Mouse (Mus musculus): ENCODE measurements at regions not wholly inside any gene's neighbourhood (a gene's known extent, or its start where the extent isn't known, plus 50 kb on each side); places are given as distances from the start of the nearest gene placed in this dataset.

DNA sequence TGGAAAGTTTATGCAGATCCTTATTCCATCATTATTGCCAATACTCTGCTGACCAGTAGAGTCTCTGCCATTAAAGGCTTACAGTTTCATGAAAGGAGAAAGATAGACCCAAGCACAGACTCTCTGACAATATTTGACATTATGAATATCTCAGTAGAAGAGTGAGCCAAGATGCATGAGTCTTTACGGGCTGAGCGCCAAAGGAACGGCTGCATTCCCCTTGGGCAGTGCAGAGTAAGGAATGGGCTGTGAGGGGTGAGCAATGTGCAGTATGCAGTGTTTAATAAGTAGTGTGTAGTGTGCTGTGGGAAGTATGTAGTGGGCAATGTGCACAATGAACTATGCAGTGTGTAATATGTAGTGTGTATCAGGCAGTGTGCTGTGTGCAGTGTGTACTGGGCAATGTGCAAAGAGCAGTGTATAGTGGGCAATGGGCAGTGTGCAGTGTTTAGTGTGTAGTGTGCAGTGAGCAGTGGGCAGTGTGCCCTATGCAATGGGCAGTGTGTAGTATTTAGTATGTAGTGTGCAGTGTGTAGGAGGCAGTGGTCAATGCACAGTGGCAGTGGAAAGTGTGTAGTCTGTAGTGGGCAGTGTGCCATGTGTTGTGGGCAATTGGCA is 671.8 kb downstream of the 5730522E02Rik start:
- in situ Hi-C loops (cut with MboI, MseI) = no loop called here

DNA sequence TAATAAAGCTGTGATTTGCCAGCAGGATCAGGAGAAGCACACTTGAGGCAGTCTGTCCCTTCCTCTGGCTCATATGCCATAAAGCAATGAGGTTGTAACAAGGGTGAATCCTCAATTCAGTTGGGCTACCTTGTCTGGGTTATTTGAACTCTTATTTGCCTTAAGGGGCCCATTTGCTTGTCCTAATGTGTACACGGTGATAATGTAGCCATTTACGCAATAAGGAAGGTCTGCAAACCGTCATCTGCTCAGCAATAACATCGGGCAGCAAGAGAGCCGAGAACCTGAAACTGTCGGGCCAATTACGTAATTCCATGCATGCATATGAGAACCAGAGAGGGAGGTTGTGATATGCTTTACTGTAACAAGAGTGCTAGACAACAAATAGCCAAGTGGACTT is 674.5 kb downstream of the 5730522E02Rik start:
- in situ Hi-C loops (cut with MboI, MseI) = no loop called here

DNA sequence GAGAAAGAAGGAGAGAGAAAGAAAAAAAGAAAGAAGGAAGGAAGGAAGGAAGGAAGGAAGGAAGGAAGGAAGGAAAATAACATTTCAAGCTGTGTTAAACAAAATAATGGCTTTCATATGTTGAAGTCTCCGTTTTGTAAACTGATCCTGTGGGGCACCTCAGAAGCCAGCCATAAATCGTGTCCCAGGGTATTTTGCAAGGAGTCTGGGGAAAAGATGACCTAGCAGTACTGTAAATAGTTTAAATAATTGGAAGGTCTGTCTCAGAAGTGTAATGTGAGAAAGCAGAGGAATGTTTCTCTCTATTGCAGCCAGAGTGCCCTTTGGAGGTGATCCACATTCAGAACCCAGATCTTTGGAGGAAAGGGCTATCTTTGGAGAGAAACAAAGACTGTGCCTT is 677.5 kb downstream of the 5730522E02Rik start:
- in situ Hi-C loops (cut with MboI, MseI) = no loop called here

DNA sequence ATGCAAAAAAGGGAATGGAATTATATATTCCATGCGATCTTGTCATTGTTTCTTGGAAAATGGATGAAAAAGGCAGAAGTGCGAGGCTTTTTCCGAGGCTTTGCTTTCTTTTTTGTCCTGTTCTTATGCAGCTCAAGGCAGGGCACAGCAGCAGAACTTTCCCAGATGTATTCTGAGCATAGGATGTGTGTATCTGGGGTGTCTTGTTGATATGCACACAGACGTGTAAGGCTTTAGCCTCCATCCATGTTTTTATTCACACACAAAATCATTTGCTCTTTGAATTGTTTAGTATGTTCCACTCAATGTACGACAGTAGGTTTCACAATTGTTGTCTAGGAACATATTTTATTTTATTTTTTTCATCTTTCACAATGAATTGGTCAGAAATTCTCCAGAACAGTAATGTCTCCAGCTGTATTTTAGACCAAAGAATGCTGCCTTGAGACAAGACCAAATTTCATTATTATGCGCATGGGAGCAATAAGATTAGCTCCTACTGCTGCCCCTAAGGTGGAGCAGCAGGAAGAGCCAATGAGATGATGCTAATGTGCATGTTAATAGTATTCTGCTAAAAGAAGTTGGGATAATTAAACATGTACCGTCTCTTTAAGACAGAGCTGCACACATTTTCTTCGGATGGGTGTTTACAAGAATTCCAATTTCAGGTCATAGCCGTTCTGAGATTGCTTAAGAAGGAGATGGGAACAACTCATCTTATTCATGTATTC is 678.7 kb downstream of the 5730522E02Rik start:
- in situ Hi-C loops (cut with MboI, MseI) = no loop called here

DNA sequence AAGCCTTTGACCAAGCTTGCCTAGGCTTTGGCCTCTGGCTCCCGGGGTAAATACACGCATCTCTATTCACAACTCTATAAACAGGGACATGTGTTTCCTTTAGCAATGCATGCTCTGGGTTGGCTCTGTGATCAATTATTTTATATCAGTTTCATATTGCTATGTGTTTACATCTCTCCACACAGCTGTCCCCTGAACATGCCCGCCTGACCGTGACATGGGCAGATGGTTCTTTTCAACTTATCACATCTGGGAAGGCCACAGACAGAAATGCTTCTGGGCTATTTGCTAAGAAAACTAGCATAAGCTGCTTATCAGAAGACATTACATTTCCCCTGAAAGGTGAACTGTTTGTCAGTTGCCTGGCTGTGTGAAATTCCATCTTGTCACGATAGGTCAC is 682.5 kb downstream of the 5730522E02Rik start:
- in situ Hi-C loops (cut with MboI, MseI) = no loop called here

DNA sequence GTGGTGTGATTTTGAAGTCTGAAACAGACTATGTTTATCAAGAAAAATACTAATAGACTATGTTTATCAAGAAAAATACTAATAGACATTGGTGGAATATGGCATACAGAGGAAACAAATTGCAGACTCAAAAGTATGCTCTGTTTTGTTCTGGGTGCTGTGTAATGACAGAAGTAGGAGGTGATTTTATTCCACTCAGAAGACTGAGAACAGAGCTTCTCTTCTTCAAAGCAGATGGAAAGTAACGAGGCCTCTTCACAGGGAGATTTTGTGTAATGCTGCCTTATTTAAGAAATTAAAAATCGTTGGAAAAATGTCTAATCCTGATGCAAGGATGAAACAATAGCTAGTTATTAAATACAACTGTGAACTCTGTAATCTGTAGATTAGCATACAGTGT is 691.7 kb downstream of the 5730522E02Rik start:
- in situ Hi-C loops (cut with MboI, MseI) = no loop called here

DNA sequence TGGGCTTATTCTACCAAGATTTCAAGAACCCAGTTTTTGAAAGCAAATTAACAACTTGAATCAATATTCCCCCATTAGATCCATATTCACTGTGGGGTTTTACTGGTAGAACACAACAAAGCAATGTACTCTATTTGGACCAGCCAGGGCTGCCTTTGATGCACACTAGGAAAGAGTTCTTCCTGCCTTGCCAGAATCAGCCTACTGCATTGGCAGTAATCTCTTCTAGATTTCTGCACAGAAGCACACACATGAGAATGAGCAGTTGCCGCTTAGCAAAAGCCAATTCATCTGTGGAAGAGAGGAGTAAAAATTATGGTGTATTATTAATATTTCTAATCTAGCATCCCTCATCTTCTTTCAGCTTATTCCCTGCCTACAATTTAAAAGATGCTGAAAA is 692.4 kb downstream of the 5730522E02Rik start:
- in situ Hi-C loops (cut with MboI, MseI) = no loop called here

DNA sequence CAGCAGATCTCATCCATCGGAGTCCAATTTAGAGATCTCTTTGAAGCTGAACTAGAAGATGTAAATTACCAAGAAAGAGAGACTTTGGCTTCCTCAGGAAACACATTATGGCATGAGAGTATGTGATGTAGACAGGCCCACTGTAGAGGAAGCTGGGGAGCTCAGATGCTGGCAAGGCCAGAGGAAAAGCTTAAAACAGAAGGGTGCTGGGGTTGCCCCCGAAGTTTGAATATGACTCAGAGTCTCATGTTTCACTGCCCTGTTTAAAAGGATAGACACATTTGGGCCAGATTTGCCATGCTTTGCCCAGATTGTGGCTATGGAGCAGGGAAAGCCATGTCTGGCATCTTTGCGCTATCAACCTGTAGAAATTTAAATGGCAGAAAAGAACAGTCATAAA is 705.1 kb downstream of the 5730522E02Rik start:
- in situ Hi-C loops (cut with MboI, MseI) = no loop called here

DNA sequence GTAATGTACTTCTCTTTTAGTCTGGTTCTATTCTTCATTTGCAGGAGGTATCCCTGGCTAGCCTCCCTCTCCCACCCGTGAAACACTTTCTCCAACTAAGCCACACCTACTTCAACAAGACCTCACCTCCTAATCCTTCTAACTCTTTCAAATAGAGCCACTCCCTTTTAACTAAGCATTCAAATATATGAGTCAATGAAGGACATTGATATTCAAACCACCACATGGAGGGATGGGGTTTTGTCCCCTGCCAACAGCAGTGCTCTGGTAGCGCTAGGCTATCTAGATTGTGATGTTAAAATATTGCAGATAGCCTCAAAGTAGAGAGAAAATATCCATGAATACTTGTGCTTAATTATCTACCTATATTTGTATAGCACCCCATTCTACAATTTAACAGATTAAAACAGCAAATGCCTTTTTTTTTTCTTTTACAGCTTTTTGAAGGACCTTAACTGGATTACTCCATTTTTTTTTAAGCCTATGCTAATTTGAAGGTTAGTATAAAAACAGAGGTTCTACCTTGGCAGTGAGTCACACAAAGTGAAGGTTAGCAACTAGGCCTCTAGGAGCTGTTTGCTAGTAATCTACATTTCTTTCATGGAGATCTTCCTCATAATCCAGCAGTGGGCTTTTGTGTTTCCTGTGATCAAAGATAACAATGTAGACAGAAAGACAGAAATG is 736.7 kb downstream of the 5730522E02Rik start:
- in situ Hi-C loops (cut with MboI, MseI) = loop anchor here (5.0 kb wide), 1 partner anchor 103 kb away; no protein-coding TSS in a partner anchor

DNA sequence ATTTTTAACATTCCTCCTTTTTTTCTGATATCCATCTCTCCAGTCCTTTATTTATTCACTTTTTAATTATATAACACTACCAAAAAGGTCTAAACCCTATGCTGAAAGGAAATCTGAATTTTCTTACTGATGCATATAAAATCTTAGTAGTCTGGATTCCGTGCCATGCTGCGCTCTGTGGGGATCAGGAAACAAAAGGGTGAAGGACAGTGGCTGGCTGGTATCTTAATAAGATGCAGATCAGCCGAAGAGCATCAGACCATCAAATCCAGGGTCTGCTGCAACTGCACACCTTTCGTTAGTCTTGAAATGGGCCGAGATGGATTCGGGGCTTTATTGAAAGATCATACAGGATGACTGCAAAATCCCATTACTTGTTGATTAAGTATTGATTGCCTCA is 740.7 kb downstream of the 5730522E02Rik start:
- in situ Hi-C loops (cut with MboI, MseI) = loop anchor here (5.0 kb wide), 1 partner anchor 107 kb away; no protein-coding TSS in a partner anchor

DNA sequence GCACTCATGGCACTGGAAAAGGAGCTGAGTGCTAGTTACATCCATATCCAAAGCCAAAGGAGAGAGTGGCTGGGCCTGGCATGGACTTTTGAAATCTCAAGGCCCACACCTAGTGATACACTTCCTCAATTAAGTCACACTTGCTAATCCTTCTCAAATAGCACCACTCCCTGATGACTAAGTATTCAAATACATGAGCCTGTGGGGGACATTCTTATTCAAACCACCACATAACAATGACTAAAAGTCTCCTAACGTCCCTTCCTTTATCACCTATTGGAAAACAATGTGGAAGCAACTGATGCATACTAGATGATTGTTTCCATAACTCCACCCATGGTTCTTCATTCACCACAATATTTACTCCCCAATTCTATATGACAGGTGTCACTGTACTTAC is 773.4 kb downstream of the 5730522E02Rik start:
- in situ Hi-C loops (cut with MboI, MseI) = no loop called here

DNA sequence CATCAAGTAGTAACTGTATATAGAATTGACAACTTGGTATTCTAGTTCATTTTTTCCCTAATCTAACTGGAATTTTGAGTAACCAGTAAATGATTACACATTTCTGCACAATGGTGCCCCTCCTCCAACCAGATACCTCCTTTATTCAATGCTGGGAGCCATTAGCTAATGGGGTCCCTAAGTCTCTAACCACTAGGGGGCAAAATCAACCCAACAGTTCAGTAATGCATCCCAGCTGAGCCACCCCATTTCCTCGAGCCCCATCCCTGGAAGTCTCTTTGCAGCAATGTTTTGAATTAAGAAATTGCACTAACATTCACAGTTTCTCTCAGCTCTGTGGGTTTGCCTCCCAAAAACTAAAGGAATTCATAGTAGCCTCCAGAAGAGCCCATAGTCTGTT is 774.9 kb downstream of the 5730522E02Rik start:
- in situ Hi-C loops (cut with MboI, MseI) = no loop called here

DNA sequence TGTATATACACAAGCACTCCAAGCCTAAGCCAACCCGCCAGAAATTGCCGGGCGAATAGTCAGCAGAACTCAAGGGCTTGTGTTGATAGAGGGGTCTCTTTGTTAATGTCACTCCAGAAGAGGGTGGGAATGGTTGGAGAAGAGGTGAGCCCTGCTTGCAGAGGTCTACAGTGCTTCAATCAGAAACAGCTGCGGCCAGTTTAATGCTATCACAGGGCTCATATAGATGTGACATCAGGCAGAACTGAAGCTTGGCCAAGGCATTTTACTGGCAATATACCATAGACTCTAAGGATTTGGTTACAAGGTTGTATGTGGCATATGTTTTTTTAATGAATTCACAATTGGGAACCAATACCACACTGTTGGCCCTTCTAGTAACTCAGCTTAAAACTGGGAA is 787.4 kb downstream of the 5730522E02Rik start:
- in situ Hi-C loops (cut with MboI, MseI) = no loop called here

DNA sequence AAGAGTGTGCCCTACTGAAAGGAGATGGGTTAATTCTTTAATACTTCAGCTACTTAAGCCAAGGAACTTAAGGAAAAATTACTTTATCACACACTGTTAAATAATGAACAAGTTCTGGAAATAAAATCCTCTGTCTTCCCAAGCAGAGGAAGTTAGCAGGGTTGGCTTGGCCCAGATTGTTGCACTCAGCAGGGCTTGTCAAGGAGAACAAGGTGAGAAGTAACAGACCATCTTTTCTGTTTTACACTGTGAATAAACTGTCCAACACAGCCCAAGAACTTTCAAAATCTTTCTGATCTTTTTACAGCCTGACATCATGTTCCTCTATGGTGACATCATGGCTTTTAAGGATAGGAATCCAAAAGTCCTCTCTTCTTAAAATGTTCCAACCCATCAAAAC is 789.1 kb downstream of the 5730522E02Rik start:
- in situ Hi-C loops (cut with MboI, MseI) = no loop called here

DNA sequence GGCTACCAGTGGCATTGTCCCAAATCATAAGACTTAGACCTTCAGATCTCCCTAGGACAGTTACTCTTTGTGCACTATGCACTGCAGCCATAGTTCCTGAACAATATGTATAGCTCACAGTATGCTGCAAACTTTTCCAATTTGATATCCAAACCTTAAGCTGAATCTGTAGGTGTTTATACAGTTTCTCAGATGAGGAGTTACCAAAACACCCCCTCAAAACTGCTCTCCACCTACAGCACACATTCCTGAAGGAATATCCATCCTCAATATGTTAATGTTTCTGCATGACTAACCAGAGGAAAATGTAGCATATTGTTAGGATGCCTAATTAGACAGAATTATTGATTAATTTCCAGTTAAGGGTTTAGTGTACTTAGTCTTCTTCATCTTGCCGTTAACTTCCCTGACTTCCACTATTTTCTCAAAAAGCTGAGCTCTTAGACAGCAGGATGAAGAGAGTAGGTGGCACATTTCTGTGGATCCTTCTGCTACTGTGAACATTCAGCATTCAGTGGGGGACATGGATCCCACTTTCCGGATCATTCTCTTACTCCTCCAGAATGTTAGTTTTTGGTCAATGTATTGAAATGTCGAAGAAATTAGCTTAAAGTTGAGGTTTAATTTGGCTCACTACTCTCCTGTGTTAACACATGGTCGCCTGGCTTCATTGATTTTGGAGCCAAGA is 800.0 kb downstream of the 5730522E02Rik start:
- in situ Hi-C loops (cut with MboI, MseI) = no loop called here

DNA sequence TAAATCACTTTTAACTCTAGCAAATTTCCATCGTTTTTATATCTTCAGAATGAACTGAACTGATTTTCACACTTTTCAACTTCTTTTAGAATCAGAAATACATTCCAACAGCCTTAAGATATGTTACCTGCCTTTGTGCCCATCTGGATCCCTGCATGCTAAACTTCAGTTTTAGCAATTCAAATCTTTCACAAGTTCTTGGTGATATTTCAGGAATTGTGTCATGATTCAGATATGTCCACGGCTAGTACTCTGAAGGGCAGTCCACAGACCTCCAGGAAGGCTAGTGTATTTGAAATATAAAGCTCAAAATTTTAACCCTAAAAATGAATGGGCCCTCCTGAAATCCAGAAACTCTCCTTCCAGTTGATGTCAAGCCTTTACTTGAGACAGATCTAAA is 818.9 kb downstream of the 5730522E02Rik start:
- in situ Hi-C loops (cut with MboI, MseI) = no loop called here

DNA sequence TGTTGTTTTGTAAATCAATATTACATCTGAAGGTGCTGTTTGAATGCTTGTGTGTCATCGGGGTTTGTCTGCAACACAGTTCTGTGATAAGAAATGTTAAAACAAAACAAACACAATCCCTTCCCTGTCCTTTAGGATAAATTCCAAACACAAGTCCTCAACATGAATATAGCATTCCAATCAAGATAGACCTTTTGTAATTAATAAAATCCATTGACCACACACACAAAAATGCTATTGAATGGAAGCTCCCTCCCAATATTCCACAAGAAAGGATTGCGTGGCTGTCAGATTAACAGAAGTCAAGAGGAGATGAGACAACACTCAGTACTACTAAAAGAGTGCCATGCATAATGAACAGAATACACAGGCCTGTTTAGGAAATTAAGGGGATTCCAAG is 843.5 kb downstream of the 5730522E02Rik start:
- in situ Hi-C loops (cut with MboI, MseI) = no loop called here

DNA sequence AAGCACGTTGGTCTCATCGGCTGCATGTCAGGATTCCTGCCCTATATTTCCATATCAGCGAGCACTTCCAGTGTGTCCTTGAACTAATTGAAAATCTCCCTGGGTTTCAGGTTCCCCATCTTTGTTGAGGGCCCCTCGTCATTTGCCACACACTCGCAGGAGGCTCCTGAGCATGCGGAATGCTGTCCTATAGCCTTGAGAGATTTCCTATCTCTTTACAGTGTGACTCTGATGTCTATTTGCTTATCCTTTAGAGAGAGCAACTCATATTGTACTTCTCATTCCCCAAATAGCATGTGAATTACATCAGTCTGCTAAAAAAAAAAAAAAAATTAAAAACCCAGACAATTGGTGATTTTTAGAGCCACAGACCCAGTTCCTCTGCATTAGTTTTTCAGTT is 845.1 kb downstream of the 5730522E02Rik start:
- in situ Hi-C loops (cut with MboI, MseI) = no loop called here

DNA sequence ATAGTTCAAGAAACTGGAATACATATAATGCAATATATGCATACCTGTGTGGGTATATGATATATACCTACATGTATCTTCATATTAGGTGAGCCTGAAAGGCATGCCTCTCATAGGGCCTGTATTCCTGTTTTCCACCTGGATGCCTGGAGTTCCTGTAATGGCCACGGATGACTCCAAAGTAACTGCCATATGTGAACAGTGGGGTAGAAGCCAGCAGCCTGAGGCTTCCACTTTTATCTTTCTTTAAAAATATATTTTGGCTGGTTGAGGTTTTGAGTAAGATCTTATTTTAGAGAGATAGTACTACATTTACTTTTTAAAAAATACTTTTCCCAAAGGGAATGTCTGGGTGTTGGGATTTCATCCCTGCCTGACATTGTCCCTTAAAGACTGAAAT is 850.8 kb downstream of the 5730522E02Rik start:
- in situ Hi-C loops (cut with MboI, MseI) = no loop called here

DNA sequence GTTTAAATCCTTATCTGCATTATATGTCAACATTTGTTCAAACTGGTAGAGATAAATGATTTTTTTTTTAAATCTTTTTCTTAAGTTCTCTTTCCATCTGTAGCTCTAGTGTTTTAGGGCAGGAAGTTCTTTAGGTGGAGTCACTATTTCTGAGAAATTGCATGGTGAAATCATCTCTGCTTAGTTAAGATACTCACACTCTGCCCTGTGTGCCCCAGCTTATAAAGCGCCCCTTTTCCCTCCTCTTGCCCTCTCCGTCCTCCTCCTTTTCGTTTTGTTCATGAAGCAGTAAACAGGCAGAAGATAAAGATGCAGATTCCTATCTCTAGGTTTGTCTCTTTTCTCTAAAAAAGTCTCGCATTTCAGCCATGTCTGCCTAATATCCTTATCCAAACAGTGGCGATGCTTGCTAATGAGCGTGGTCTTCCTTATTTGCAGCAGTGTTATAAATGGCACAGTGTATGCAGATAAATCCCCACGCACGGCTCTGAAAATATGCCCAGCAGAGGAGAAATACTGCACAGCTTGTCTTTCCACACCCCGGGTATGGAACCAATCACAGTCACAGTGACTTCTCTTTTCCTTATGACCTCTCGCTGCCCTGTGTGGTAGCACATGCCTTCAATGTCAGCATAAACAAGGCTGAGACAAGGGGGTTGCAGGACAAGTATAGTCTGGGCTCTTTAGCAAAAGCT is 852.7 kb downstream of the 5730522E02Rik start:
- in situ Hi-C loops (cut with MboI, MseI) = no loop called here

DNA sequence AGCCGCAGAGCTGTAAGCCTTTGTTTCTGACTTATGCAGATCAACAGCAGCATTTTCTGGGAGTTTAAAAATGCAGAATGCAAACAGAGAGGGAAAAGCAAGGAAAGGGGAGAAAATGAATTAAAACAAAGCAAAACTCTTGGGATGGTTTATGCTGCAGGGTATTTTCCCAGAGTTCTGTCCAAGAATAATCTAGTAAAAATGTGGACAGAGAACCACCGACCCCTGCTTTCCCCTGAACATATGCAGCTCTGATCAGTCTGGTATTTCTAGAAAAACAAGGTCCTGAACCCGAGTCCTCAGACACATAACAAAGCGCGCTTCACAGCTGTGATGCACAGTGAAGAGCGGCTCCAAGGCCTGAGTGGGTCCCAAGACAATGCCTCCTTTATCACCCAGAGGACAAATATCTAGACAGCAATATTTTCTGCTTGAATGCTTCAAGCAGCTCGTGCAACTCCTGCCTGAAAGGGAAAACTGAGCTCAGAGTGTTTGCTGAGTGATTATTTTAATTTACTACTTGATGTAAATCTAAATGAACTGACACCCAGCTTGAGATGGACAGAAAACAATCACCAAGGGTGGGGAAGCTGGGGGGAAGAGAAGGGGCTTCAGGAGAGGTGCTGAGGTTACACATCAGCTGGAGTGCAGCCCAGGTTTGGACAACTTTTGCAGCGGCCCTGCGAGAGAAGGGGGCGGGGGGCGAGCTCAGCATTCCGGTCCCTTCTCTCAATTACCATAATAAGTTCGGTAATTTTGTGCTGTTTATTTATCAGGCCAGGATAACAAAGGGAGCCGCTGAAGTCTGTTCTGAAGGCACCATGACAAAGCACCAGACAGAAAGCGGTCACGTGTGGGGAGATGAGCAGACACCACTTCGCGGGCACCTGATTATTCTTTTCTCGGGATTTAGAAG is 853.6 kb downstream of the 5730522E02Rik start:
- in situ Hi-C loops (cut with MboI, MseI) = no loop called here

Data from T-helper 1 cell (primary cell).